In the genomic region with DNA sequence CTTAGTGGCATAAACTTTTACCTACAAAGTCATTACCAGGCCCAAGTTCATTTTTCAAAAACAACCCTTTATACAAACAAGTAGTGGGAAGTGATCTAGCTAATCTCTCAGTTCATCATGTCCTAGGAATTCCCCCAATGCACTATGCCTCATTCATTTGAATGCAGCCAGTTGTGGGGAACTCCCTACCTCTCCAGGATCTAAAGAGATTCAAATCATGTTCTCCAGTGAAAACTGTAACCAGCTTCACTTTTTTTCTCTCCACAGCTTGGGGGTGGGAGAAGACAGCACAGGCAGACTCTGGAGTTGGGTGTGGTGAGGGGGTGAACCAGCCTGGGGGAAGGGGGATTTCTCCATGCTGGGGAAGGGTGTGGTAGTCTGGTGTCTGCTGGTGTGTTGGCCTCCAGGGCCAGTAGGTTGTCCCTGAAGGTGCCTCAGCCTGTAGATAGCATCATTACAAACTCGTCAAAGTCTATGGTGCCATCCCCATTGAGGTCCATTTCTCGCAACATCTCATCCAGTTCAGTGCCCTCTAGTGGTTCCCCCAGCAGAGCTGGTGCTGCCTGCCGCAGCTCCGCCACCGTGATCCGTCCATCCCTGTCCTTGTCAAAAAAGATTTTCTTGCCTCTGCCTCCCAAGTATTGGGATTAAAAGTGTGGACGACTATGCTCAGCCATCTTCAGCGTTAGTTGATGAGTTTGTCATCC, we compare ENCODE assay signal across 1 mouse cellular context.
A peak's percentile ranks its signal among the peaks of the same experiment; 100 is the strongest.
TF ChIP-seq lines count a peak whose summit lies in the region.

No protein-coding gene starts in this region.

TF ChIP-seq in CH12.LX, 34 proteins besides CTCF, POLR2A, EP300 and RAD21 (continued from another document):
- TF ChIP-seq MAZ (IDR thresholded peaks at IDR 0.05; ENCODE audit: low read depth, low read length) = peak; percentile 62; the same call in 1 of the 2 replicates
